23 mouse cellular contexts compared by ENCODE assay signal in genomic region chr13:9162888-9163287, GRCm38 (mm10).
"Had no signal": no experiment of that assay in that cellular context is flagged by ENCODE, and none has a peak within 500 bp of the region (broad histone marks: within the 10 kb centered on the region; RNA-seq: fewer than 3 reads in every experiment).

No protein-coding gene starts in this region.

- H3K4me2 ChIP-seq: liver, embryonic 15.5 days; lung, embryonic 15.5 days; midbrain, embryonic 11.5 days; midbrain, embryonic 13.5 days; neural tube, embryonic 13.5 days; neural tube, embryonic 15.5 days had no signal

- H3K27ac ChIP-seq: liver, embryonic 15.5 days; lung, embryonic 15.5 days; macrophage; midbrain, embryonic 13.5 days; neural tube, embryonic 13.5 days; neural tube, embryonic 15.5 days had no signal

- ATAC-seq: liver, postnatal 0 days; lung, postnatal 0 days; midbrain, embryonic 13.5 days; midbrain, embryonic 16.5 days had no signal

- H3K9ac ChIP-seq: liver, embryonic 15.5 days; liver, postnatal 0 days; lung, embryonic 15.5 days; midbrain, embryonic 13.5 days; neural tube, embryonic 13.5 days; neural tube, embryonic 15.5 days had no signal

- DNase-seq: liver, postnatal 0 days; lung, adult 2 months; lung, postnatal 14 days; lung, postnatal 36 days; retina, postnatal 1 day; right cerebral cortex, adult 18-20 months; right cerebral cortex, postnatal 25 days; right cerebral cortex, postnatal 4 days; spleen, adult 18-20 months; thymus, adult 18-20 months; thymus, postnatal 14 days; thymus, postnatal 36 days had no signal

- H3K27me3 ChIP-seq: liver, embryonic 15.5 days; lung, embryonic 15.5 days; megakaryocyte, embryonic 14.5 days; midbrain, embryonic 13.5 days; neural tube, embryonic 13.5 days; neural tube, embryonic 15.5 days had no signal

- H3K4me3 ChIP-seq: liver, embryonic 15.5 days; lung, embryonic 15.5 days; megakaryocyte, embryonic 14.5 days; midbrain, embryonic 13.5 days; myocyte; neural tube, embryonic 13.5 days; neural tube, embryonic 15.5 days had no signal

- H3K4me1 ChIP-seq: liver, embryonic 15.5 days; lung, embryonic 15.5 days; midbrain, embryonic 13.5 days; neural tube, embryonic 13.5 days; neural tube, embryonic 15.5 days had no signal

- H3K9me3 ChIP-seq: liver, embryonic 15.5 days; lung, embryonic 15.5 days; megakaryocyte, embryonic 14.5 days; midbrain, embryonic 13.5 days; neural tube, embryonic 13.5 days; neural tube, embryonic 15.5 days had no signal
